16 mouse cellular contexts compared by ENCODE assay signal in genomic region chr14:28798290-28798689, GRCm38 (mm10).
DNase-seq lines count a peak whose midpoint lies in the region; ATAC-seq and TF ChIP-seq lines count a peak whose summit lies in the region.
"Had no signal": no experiment of that assay in that cellular context is flagged by ENCODE, and none has a peak within 500 bp of the region (broad histone marks: within the 10 kb centered on the region; RNA-seq: fewer than 3 reads in every experiment).

No protein-coding gene starts in this region.

- no peak overlapping the region for H3K27ac ChIP-seq in hindbrain, embryonic 13.5 days
- H3K27ac ChIP-seq in hindbrain, embryonic 14.5 days = no peak overlapping the region
- no peak overlapping the region for H3K27ac ChIP-seq in embryonic facial prominence, embryonic 12.5 days
- no peak overlapping the region for H3K27ac ChIP-seq in midbrain, embryonic 16.5 days (ENCODE audit: low read length)
- no peak overlapping the region for H3K27ac ChIP-seq in liver, postnatal 0 days (ENCODE audit: low read depth)

- no peak for ATAC-seq in hindbrain, embryonic 13.5 days (ENCODE audit: low FRiP score)
- ATAC-seq in hindbrain, embryonic 14.5 days (ENCODE audit: low FRiP score) = no peak
- ATAC-seq in embryonic facial prominence, embryonic 12.5 days (ENCODE audit: insufficient number of reproducible peaks, insufficient read depth, low FRiP score, low TSS enrichment) = no peak
- ATAC-seq in midbrain, embryonic 16.5 days = no peak
- ATAC-seq in liver, postnatal 0 days = no peak
- ATAC-seq: CD4-positive, CD25-positive, alpha-beta regulatory T cell, adult 4 months; Patski had no signal

- no peaks in the 10 kb centered on the region for H3K36me3 ChIP-seq in hindbrain, embryonic 13.5 days
- H3K36me3 ChIP-seq in hindbrain, embryonic 14.5 days (replicated peaks; ENCODE audit: control insufficient read depth, insufficient read depth) = no peaks in the 10 kb centered on the region
- no peaks in the 10 kb centered on the region for H3K36me3 ChIP-seq in embryonic facial prominence, embryonic 12.5 days
- H3K36me3 ChIP-seq in midbrain, embryonic 16.5 days (ENCODE audit: control insufficient read depth, insufficient read depth, low read length) = no peaks in the 10 kb centered on the region
- no peaks in the 10 kb centered on the region for H3K36me3 ChIP-seq in liver, postnatal 0 days (replicated peaks; ENCODE audit: insufficient read depth, low read length)

- H3K9me3 ChIP-seq in hindbrain, embryonic 13.5 days = no peaks in the 10 kb centered on the region
- H3K9me3 ChIP-seq in hindbrain, embryonic 14.5 days (ENCODE audit: control insufficient read depth, low read length) = no peaks in the 10 kb centered on the region
- H3K9me3 ChIP-seq in embryonic facial prominence, embryonic 12.5 days = no peaks in the 10 kb centered on the region
- no peaks in the 10 kb centered on the region for H3K9me3 ChIP-seq in midbrain, embryonic 16.5 days (replicated peaks; ENCODE audit: control insufficient read depth, low read length, poor library complexity, severe bottlenecking)
- no peaks in the 10 kb centered on the region for H3K9me3 ChIP-seq in liver, postnatal 0 days (ENCODE audit: low read length)

- no peak overlapping the region for H3K9ac ChIP-seq in hindbrain, embryonic 13.5 days
- no peak overlapping the region for H3K9ac ChIP-seq in hindbrain, embryonic 14.5 days
- H3K9ac ChIP-seq in embryonic facial prominence, embryonic 12.5 days = no peak overlapping the region
- no peak overlapping the region for H3K9ac ChIP-seq in midbrain, embryonic 16.5 days (ENCODE audit: low read depth, low read length)
- H3K9ac ChIP-seq in liver, postnatal 0 days (replicated peaks) = no peak overlapping the region

- no peak for TF ChIP-seq CTCF in liver, postnatal 0 days (IDR thresholded peaks at IDR 0.05; ENCODE audit: low read depth)

- H3K27me3 ChIP-seq in hindbrain, embryonic 13.5 days = no peaks in the 10 kb centered on the region
- no peaks in the 10 kb centered on the region for H3K27me3 ChIP-seq in hindbrain, embryonic 14.5 days (ENCODE audit: control insufficient read depth, insufficient read depth, low read length)
- no peaks in the 10 kb centered on the region for H3K27me3 ChIP-seq in embryonic facial prominence, embryonic 12.5 days
- H3K27me3 ChIP-seq in midbrain, embryonic 16.5 days (ENCODE audit: control insufficient read depth, insufficient read depth, low read depth, low read length) = no peaks in the 10 kb centered on the region; the same call in 1 of the 2 replicates
- H3K27me3 ChIP-seq in liver, postnatal 0 days (ENCODE audit: insufficient read depth, low read length) = no peaks in the 10 kb centered on the region
- H3K27me3 ChIP-seq: Patski had no signal

- H3K4me2 ChIP-seq in hindbrain, embryonic 13.5 days = peak overlapping the region; percentile 22
- H3K4me2 ChIP-seq in hindbrain, embryonic 14.5 days (replicated peaks) = no peak overlapping the region
- peak overlapping the region; percentile 30 for H3K4me2 ChIP-seq in embryonic facial prominence, embryonic 12.5 days (replicated peaks)
- H3K4me2 ChIP-seq in midbrain, embryonic 16.5 days (ENCODE audit: low read length) = peak overlapping the region; percentile 31
- H3K4me2 ChIP-seq in liver, postnatal 0 days (ENCODE audit: low read depth, low read length) = no peak overlapping the region

- H3K4me3 ChIP-seq in hindbrain, embryonic 13.5 days = no peak overlapping the region
- no peak overlapping the region for H3K4me3 ChIP-seq in hindbrain, embryonic 14.5 days (replicated peaks; ENCODE audit: low read length)
- no peak overlapping the region for H3K4me3 ChIP-seq in embryonic facial prominence, embryonic 12.5 days
- no peak overlapping the region for H3K4me3 ChIP-seq in midbrain, embryonic 16.5 days (ENCODE audit: low read depth, low read length)
- H3K4me3 ChIP-seq in liver, postnatal 0 days (ENCODE audit: low read depth, low read length) = no peak overlapping the region

- no peak for TF ChIP-seq EP300 in liver, postnatal 0 days (IDR thresholded peaks at IDR 0.05; ENCODE audit: low read depth)

- no peak for DNase-seq in hindbrain, embryonic 14.5 days (ENCODE audit: low spot score)
- DNase-seq in hindlimb bud, embryonic 11.5 days (ENCODE audit: extremely low spot score, low read depth, low spot score) = peak; percentile 76
- no peak for DNase-seq in adrenal gland, adult 2 months
- no peak for DNase-seq in liver, postnatal 0 days
- DNase-seq in thymus, adult 18-20 months = no peak
- DNase-seq: adrenal gland, postnatal 14 days; cerebellum, adult 11-12 months; left cerebral cortex, postnatal 4 days; lung, postnatal 14 days; retina, postnatal 1 day; thymus, postnatal 14 days had no signal

- 4% methylated on average over 4 of the region's 4 CpGs for WGBS in hindbrain, embryonic 13.5 days
- WGBS in hindbrain, embryonic 14.5 days = 3% methylated on average over 4 of the region's 4 CpGs
- 2% methylated on average over 4 of the region's 4 CpGs for WGBS in embryonic facial prominence, embryonic 12.5 days
- 2% methylated on average over 4 of the region's 4 CpGs for WGBS in midbrain, embryonic 16.5 days
- 8% methylated on average over 4 of the region's 4 CpGs for WGBS in liver, postnatal 0 days (ENCODE audit: insufficient replicate concordance)

- peaks cover 5% of the 10 kb centered on the region; the same call in 1 of the 2 replicates for H3K4me1 ChIP-seq in hindbrain, embryonic 13.5 days (replicated peaks)
- no peaks in the 10 kb centered on the region for H3K4me1 ChIP-seq in hindbrain, embryonic 14.5 days (replicated peaks; ENCODE audit: control insufficient read depth, insufficient read depth, low read length)
- H3K4me1 ChIP-seq in embryonic facial prominence, embryonic 12.5 days = peaks cover 5% of the 10 kb centered on the region; the same call in 1 of the 2 replicates
- no peaks in the 10 kb centered on the region for H3K4me1 ChIP-seq in midbrain, embryonic 16.5 days (ENCODE audit: control insufficient read depth, insufficient read depth, low read length)
- H3K4me1 ChIP-seq in liver, postnatal 0 days (ENCODE audit: insufficient read depth) = no peaks in the 10 kb centered on the region

Comparison
In these comparisons a context has a peak if more than half of its experiments do, and no peak if none do; other contexts are left out.
1. H3K4me2 ChIP-seq: peak in hindbrain, embryonic 13.5 days (single experiment), embryonic facial prominence, embryonic 12.5 days (single experiment) and midbrain, embryonic 16.5 days (single experiment); none in hindbrain, embryonic 14.5 days (single experiment) and liver, postnatal 0 days (single experiment).